ENCODE assay signal across 8 mouse cellular contexts in genomic region chr2:157367184-157367893, GRCm38 (mm10). TPM values are rescaled to one million over a fixed set of nuclear protein-coding genes. Genes with fewer than 3 reads are reported as not detected.
DNase-seq lines count a peak whose midpoint lies in the region; ATAC-seq and TF ChIP-seq lines count a peak whose summit lies in the region.

Manbal (plus strand) TSS chr2:157367594.

- peak within 1 kb of the TSS; percentile 81 for H3K4me2 ChIP-seq in heart, embryonic 15.5 days
- peak within 1 kb of the TSS; percentile 91 for H3K4me2 ChIP-seq in liver, embryonic 14.5 days (ENCODE audit: low read depth)
- peak within 1 kb of the TSS; percentile 94 for H3K4me2 ChIP-seq in neural tube, embryonic 11.5 days (ENCODE audit: low read depth)
- peak within 1 kb of the TSS; percentile 82 for H3K4me2 ChIP-seq in stomach, postnatal 0 days (replicated peaks; ENCODE audit: low read depth)

- H3K9me3 ChIP-seq in forebrain, embryonic 10.5 days = no peaks in the 10 kb centered on the region
- H3K9me3 ChIP-seq in heart, embryonic 15.5 days (replicated peaks) = no peaks in the 10 kb centered on the region
- H3K9me3 ChIP-seq in liver, embryonic 14.5 days (ENCODE audit: control insufficient read depth, low read length) = no peaks in the 10 kb centered on the region
- no peaks in the 10 kb centered on the region for H3K9me3 ChIP-seq in neural tube, embryonic 11.5 days (ENCODE audit: control insufficient read depth, low read length)
- no peaks in the 10 kb centered on the region for H3K9me3 ChIP-seq in stomach, postnatal 0 days (ENCODE audit: control insufficient read depth, low read length)

- H3K27ac ChIP-seq in forebrain, embryonic 10.5 days = peak within 1 kb of the TSS; percentile 96
- H3K27ac ChIP-seq in heart, embryonic 15.5 days = peak within 1 kb of the TSS; percentile 94
- peak within 1 kb of the TSS; percentile 96 for H3K27ac ChIP-seq in liver, embryonic 14.5 days
- H3K27ac ChIP-seq in neural tube, embryonic 11.5 days (ENCODE audit: low read depth, low read length) = peak within 1 kb of the TSS; percentile 89
- H3K27ac ChIP-seq in stomach, postnatal 0 days (replicated peaks) = peak within 1 kb of the TSS; percentile 97

- no peak for TF ChIP-seq CTCF in liver, embryonic 14.5 days (IDR thresholded peaks at IDR 0.05; ENCODE audit: low read depth)
- TF ChIP-seq CTCF in stomach, postnatal 0 days (IDR thresholded peaks at IDR 0.05; ENCODE audit: low read depth) = no peak

- DNase-seq in c-Kit-negative CD71-positive TER-119-positive erythroid progenitor cells, embryonic 14.5 days (ENCODE audit: low read depth, low spot score) = peak; percentile 91
- DNase-seq in forebrain, embryonic 10.5 days (ENCODE audit: extremely low spot score, low spot score) = peak; percentile 93
- DNase-seq in kidney, postnatal 25 days = peak; percentile 97
- DNase-seq in liver, embryonic 14.5 days (ENCODE audit: low read depth in 3 of 3, low spot score in 3 of 3) = peak; percentile 85 to 88 (median 86)
- peak; percentile 93 for DNase-seq in neural tube, embryonic 11.5 days (ENCODE audit: low spot score)
- DNase-seq in stomach, postnatal 0 days (ENCODE audit: low spot score) = peak; percentile 93

- peaks cover 24% of the 10 kb centered on the region for H3K4me1 ChIP-seq in forebrain, embryonic 10.5 days
- peaks cover 27% of the 10 kb centered on the region for H3K4me1 ChIP-seq in heart, embryonic 15.5 days (replicated peaks)
- H3K4me1 ChIP-seq in liver, embryonic 14.5 days (replicated peaks; ENCODE audit: control insufficient read depth in 2 of 2, insufficient read depth in 2 of 2, low read length in 1 of 2) = peaks cover 4 to 15% of the 10 kb centered on the region in 2 experiments
- peaks cover 7% of the 10 kb centered on the region; the same call in 1 of the 2 replicates for H3K4me1 ChIP-seq in neural tube, embryonic 11.5 days (ENCODE audit: control insufficient read depth, insufficient read depth, low read length)
- H3K4me1 ChIP-seq in stomach, postnatal 0 days (replicated peaks; ENCODE audit: control insufficient read depth, insufficient read depth) = no peaks in the 10 kb centered on the region

- WGBS in forebrain, embryonic 10.5 days = 4% methylated on average over 42 of the region's 42 CpGs
- WGBS in heart, embryonic 15.5 days = 4% methylated on average over 42 of the region's 42 CpGs
- 3% methylated on average over 42 of the region's 42 CpGs for WGBS in liver, embryonic 14.5 days (ENCODE audit: insufficient replicate concordance)
- 5% methylated on average over 42 of the region's 42 CpGs for WGBS in neural tube, embryonic 11.5 days
- 3% methylated on average over 42 of the region's 42 CpGs for WGBS in stomach, postnatal 0 days

- H3K9ac ChIP-seq in heart, embryonic 15.5 days = peak within 1 kb of the TSS; percentile 94
- peak within 1 kb of the TSS; percentile 95 for H3K9ac ChIP-seq in liver, embryonic 14.5 days (replicated peaks)
- H3K9ac ChIP-seq in neural tube, embryonic 11.5 days (ENCODE audit: low read length) = peak within 1 kb of the TSS; percentile 96
- H3K9ac ChIP-seq in stomach, postnatal 0 days (ENCODE audit: low read length) = peak within 1 kb of the TSS; percentile 88

- TF ChIP-seq EP300 in liver, embryonic 14.5 days (IDR thresholded peaks at IDR 0.05; ENCODE audit: low read depth) = peak; percentile 24; the same call in 1 of the 2 replicates
- TF ChIP-seq EP300 in stomach, postnatal 0 days (optimal IDR thresholded peaks at IDR 0.05) = peak; percentile 86

- H3K36me3 ChIP-seq in forebrain, embryonic 10.5 days (replicated peaks) = peaks cover 16% of the 10 kb centered on the region
- H3K36me3 ChIP-seq in heart, embryonic 15.5 days = no peaks in the 10 kb centered on the region
- no peaks in the 10 kb centered on the region for H3K36me3 ChIP-seq in liver, embryonic 14.5 days (replicated peaks; ENCODE audit: control insufficient read depth, insufficient read depth, low read depth)
- no peaks in the 10 kb centered on the region for H3K36me3 ChIP-seq in neural tube, embryonic 11.5 days (ENCODE audit: control insufficient read depth, insufficient read depth, low read length)
- H3K36me3 ChIP-seq in stomach, postnatal 0 days (ENCODE audit: control insufficient read depth, insufficient read depth, low read length) = no peaks in the 10 kb centered on the region

- H3K27me3 ChIP-seq in forebrain, embryonic 10.5 days (ENCODE audit: poor library complexity, severe bottlenecking) = no peaks in the 10 kb centered on the region
- H3K27me3 ChIP-seq in heart, embryonic 15.5 days = no peaks in the 10 kb centered on the region
- H3K27me3 ChIP-seq in liver, embryonic 14.5 days (ENCODE audit: control insufficient read depth, insufficient read depth, low read length) = no peaks in the 10 kb centered on the region
- H3K27me3 ChIP-seq in neural tube, embryonic 11.5 days (ENCODE audit: control insufficient read depth, insufficient read depth, low read length) = no peaks in the 10 kb centered on the region
- no peaks in the 10 kb centered on the region for H3K27me3 ChIP-seq in stomach, postnatal 0 days (ENCODE audit: control insufficient read depth, insufficient read depth, low read length)

- peak within 1 kb of the TSS; percentile 88 for H3K4me3 ChIP-seq in forebrain, embryonic 10.5 days
- peak within 1 kb of the TSS; percentile 95 for H3K4me3 ChIP-seq in heart, embryonic 15.5 days
- peak within 1 kb of the TSS; percentile 79 to 97 for H3K4me3 ChIP-seq in liver, embryonic 14.5 days (ENCODE audit: insufficient read depth in 1 of 2, low read depth in 2 of 2, low read length in 2 of 2)
- peak within 1 kb of the TSS; percentile 93 for H3K4me3 ChIP-seq in neural tube, embryonic 11.5 days (ENCODE audit: low read depth, low read length)
- peak within 1 kb of the TSS; percentile 79 for H3K4me3 ChIP-seq in stomach, postnatal 0 days (ENCODE audit: low read depth, low read length)

- peak; percentile 94 for ATAC-seq in CD4-positive, CD25-positive, alpha-beta regulatory T cell, adult 4 months
- peak; percentile 80 for ATAC-seq in heart, embryonic 15.5 days (replicated peaks; ENCODE audit: insufficient number of reproducible peaks, insufficient read depth, low FRiP score, low read depth)
- peak; percentile 94 for ATAC-seq in liver, embryonic 14.5 days (ENCODE audit: insufficient read depth)
- ATAC-seq in neural tube, embryonic 11.5 days (ENCODE audit: insufficient read depth, low FRiP score, low TSS enrichment) = peak; percentile 86
- ATAC-seq in stomach, postnatal 0 days (ENCODE audit: low FRiP score, low TSS enrichment) = peak; percentile 89

RNA-seq across cellular contexts. Expression of gene Manbal, which starts in this region (rescaled TPM):
- polyA plus RNA-seq in CD4-positive, CD25-positive, alpha-beta regulatory T cell, adult 4 months (2017; shearing (Covaris generic)) = 10 to 100 TPM; 41.4 to 59.3 TPM
- 64.4 and 68.1 TPM in 2 replicates for polyA plus RNA-seq in forebrain, embryonic 10.5 days (2016; fragmentation: Nextera tagmentation; extraction: Ambion mirVana)
- polyA plus RNA-seq in heart, embryonic 15.5 days (2015; fragmentation: Nextera tagmentation; extraction: Ambion mirVana) = 49.7 and 62.0 TPM in 2 replicates
- 13.4 and 14.6 TPM in 2 replicates for polyA plus RNA-seq in liver, embryonic 14.5 days (2012; rRNA removed)
- polyA plus RNA-seq in liver, embryonic 14.5 days (2014; fragmentation: Nextera tagmentation; extraction: Ambion mirVana) = 9.1 and 10.1 TPM in 2 replicates
- 34.9 and 36.8 TPM in 2 replicates for polyA plus RNA-seq in neural tube, embryonic 11.5 days (2014; fragmentation: Nextera tagmentation; extraction: Ambion mirVana)
- 68.8 and 68.9 TPM in 2 replicates for polyA plus RNA-seq in stomach, postnatal 0 days (2015; fragmentation: Nextera tagmentation; extraction: Ambion mirVana)

Comparison
In these comparisons a context has a peak if more than half of its experiments do, and no peak if none do; other contexts are left out.
1. Peak in every context shown above with its lines: DNase-seq, ATAC-seq, H3K4me3 ChIP-seq and H3K27ac ChIP-seq.